Mouse (Mus musculus): Measurements from ENCODE around the gene Wdpcp.

The Wdpcp gene

DNA sequence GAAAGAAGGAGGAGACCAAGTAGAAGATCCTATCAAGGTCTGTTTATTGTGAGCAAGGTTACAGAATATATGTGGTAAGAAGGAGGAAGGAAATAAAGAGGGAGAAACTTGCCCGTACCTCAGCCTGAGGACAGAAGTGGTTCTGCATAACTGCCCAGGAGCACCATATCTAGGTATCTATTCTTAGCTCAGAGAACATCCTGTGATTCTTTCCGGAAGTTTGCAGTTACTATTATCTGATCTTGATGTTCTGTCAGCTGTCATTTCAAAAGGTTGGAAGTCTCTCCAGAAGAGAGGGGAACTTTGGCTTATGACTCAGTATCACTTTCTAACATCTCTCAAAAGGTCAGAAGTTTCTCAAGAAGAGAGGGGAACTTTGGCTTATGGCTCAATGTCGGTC, 216.8 kb downstream of the Wdpcp start:
- no peak for DNase-seq

DNA sequence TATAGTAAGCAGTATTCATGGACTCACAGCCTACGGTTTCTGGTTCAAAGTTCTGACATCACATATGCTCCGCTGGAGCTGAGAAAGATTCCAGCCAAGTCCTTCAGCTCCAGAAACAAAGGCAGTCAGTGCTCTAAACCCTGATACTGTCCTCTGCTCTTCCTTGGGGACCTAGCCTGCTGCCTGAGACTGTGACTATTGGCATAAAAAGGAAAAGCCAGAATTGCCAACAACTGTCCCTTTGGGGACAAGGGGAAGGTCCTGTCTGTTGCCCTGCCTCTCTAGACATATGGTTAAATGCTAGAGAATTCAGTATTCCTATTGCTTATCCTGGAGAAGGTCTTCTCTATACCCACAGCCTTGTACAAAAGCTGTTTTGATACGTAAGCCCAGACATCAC, 252.9 kb downstream of the Wdpcp start:
- DNase-seq = no peak

DNA sequence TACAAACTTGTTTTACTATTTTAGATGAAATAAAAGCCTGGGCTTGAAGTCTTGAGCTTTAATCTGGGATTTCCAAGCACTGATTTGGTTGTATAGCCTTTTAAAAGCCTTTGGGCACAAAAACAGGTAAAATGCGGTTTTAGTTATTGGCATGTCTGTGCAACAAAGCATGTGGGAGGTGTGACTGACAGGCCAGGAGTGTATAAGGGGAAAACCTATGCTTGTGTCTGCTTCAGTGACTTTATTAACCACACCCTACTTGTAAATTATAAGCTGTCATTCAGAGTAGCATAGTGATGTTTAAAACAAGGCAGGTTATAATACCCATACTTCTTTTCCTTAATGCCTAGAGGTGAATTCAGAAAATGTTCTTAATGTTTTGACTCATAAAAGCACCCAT, 254.5 kb downstream of the Wdpcp start:
- no peak for DNase-seq

DNA sequence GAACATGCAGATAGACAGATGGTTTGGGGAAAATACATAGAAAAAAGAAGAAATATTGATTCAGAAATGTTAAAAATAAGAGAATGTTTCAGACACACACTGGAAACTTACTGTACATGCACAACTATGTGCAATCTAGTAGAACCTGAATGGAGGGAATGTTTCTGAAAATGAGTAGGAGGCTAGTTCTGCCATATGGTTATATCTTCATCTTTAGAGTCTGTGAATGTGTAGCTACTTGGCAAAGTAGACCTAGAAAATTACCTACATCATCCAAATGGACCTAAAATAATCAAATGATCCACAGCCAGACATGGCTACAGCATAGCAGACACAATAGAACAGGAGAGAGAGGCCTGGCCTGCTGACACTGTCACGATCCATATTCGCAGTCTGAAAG, 275.0 kb downstream of the Wdpcp start:
- DNase-seq = no peak

DNA sequence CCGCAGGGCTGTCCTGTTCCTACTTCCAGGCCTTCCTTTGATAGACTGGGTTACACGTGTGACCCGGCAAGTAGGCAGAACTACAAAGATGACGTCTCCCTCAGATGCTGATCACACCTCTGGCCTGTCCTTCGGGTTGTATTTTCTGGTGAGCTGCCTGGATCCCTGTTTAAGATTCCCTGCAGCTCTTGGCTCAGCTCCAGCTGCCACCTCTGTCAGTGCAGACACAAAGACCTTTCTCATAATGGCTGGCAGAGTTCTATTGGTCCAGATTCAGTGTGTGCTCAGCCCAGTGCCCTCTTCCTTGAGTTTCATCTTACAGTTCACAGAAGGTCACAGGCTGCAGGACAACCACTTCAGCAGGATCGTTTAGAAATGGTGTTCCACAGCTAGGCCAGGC, 292.0 kb downstream of the Wdpcp start:
- DNase-seq = peak; percentile 9

DNA sequence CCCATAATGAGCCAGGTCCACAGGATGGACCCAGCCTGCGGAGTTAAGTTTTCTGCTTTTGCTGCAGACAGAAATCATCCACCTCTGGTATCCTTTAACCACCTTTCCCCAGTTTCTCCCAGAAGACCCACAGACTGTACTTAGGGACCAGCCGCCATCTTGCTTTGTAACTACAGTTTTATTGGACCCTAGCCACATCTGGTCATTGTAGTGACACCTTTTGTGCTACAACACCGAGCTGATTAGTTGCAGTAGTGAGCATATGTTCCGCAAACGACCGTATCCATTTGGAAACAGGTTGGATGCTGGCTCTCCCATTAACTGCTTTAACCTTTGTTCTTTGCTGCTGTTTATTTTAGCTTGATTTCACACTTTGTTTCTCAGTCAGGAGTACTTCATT, 292.5 kb downstream of the Wdpcp start:
- no peak for DNase-seq

DNA sequence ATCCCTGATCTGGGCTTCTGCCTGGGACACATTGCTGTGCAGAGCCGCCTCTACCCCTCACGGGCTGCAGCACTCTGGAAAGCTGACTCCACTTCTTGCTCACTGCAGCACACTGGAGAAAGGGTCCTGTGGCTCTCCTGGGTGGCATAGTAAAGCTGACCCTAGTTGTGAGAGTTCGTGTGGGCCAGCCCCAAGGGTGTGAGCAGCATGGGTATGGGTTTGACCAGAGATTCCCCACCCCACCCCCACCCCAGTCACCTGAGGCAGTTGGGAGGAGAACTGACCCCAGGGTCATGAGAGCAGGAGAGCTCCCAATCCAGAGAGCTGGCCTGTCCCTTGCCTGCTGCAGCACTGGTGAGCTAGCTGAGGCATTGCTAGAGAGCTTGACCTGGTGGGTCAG, 296.6 kb downstream of the Wdpcp start:
- no peak for DNase-seq

DNA sequence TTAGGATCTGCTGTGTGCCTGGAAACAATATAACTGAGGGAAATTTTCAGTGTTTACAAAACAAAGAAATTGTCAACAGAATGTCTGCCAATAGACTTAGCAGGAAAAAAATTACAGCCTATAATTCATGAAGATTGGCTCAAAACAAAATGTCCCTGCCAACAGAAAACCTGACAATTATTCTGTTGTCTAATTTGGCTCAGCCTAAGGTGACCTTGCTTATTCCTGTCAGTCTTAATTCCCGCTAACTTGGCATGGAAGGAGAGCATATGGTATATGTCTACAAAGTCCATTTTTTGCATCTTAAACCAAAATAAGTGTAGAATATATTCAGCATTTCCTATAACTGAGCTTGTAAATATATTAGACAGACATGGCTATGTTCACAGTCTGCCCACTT, 298.8 kb downstream of the Wdpcp start:
- no peak for DNase-seq

DNA sequence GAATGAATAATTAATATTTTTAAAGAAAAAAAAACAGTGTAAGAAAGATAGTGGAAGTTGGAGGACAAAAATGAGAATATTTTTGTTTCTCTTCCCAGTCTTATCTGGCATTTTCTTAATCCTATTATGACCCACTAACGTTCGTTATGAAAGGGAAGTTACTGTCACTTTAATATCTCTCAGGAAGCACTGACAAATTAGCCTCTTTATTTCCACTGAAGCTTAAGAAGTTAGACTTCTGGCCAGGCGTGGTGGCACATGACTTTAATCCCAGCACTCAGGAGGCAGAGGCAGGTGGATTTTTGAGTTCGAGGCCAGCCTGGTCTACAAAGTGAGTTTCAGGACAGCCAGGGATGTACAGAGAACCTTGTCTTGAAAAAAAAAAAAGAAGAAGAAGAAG, 299.7 kb downstream of the Wdpcp start:
- no peak for DNase-seq

DNA sequence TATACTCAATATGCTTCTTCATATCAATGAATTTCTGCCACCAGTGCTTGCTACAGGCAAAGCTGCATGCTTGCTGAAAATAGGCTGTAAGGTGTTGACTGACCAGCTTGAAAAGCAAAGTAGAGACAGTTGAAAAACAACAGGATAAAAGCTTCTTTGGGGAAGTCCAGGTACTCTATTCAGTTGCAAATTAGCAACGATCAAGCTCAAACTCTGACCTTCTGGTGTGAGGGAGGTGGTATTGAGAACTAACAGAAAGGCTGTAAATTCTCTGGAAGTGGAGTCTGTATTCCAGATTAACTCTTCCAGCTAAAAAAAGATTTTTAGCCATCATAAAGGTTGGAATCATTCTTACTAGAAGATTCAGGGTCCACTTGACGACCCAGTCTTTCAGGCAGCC, 303.0 kb downstream of the Wdpcp start:
- DNase-seq = no peak

DNA sequence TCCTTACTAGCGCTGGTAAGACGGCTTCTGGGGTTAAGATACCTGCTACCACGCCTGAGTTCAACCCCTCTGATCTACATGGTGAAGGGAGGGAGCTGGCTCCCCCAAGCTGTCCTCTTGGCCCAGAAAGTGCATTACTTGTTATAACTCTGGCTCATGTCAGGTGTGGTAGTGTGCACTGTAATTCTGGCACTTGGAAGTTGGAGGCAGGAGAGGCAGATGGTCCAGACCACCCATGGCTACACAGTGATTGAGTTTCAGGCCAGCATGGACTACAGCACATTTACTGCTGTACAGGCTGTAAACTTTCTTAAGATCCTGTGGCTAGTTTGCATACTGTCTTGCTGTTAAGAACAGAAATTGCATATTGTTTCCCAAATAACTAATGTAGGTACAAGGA, 322.7 kb downstream of the Wdpcp start:
- DNase-seq = no peak

DNA sequence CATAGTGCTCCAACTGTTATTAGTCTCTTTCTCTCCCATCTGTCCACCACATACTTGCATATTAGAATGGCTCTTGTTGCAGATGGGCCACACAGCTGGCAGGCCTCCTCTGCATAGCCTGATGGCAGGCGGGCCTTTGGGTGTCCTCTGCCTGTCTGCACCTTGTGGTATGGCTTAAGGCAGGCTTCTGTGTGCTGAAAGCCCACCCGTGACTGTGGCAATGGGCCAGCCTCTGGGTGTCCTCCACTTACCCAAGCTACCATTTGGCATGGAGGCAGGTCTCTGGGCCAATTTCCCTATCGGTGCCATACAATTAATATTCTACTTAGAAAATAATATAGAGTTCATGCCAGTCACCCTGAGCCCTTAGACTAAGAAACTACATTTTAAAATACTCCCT, 350.5 kb downstream of the Wdpcp start:
- DNase-seq = no peak
